Mouse (Mus musculus): Measurements from ENCODE around the gene Dynll1. TPM values are rescaled to one million over a fixed set of nuclear protein-coding genes. Genes with fewer than 3 reads are reported as not detected.

Gene Dynll1
- polyA plus RNA-seq, 1 experiment from 2014 or later = 1,720 TPM

DNA sequence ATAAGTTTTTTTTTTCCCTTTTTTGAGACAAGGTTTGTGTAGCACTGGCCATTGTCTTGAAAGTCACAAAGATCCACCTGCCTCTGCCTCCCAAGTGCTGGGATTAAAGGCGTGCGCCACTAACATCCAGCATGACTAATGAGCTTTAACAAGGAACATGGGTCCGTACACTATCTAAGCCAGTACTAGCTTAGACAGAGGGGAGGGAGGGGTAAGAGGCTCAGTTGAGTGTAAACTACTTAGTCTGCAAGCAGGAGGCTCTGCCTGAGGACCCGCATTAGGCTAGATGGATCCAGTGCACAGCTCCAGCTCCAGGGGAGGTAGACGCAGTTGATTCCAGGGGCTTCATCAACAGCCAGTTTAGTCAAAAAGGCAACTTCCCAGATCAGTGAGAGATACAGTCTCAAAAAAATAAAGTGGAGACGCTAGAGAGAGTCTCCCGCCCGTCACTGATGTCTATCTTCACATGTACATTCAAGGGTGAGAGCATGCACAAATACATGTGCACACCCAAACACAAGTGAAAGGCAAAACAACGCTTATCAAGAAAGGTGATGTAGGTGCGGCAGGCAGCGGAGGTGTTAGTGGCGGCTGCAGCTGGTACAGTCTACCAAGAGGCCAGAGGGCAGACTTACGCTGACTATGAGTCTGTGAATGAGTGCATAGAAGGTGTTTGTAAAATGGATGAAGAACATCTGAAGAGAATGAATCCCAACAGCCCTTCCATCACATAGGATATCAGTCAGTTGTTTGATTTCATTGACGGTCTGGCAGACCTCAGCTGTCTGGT is 38.1 kb downstream of the Dynll1 start:
- 90% methylated on average over 14 of the region's 14 CpGs for WGBS
- Histone ChIP-seq H3K9me3 (ENCODE audit: control insufficient read depth, low read length) (no peaks in the 10 kb centered on the region), H3K4me1 (ENCODE audit: control insufficient read depth, insufficient read depth, low read length) (no peaks in the 10 kb centered on the region), H3K4me2 (replicated peaks; ENCODE audit: low read depth, low read length) (no peak overlapping the region), H3K36me3 (ENCODE audit: control insufficient read depth, insufficient read depth, low read length) (peaks cover 49% of the 10 kb centered on the region), H3K4me3 (ENCODE audit: low read length) (no peak overlapping the region), H3K27me3 (ENCODE audit: control insufficient read depth, insufficient read depth, low read length) (no peaks in the 10 kb centered on the region), H3K9ac (ENCODE audit: low read depth, low read length) (no peak overlapping the region), H3K27ac (ENCODE audit: low read depth, low read length) (no peak overlapping the region)
- no peak for ATAC-seq (ENCODE audit: low FRiP score, low TSS enrichment)

DNA sequence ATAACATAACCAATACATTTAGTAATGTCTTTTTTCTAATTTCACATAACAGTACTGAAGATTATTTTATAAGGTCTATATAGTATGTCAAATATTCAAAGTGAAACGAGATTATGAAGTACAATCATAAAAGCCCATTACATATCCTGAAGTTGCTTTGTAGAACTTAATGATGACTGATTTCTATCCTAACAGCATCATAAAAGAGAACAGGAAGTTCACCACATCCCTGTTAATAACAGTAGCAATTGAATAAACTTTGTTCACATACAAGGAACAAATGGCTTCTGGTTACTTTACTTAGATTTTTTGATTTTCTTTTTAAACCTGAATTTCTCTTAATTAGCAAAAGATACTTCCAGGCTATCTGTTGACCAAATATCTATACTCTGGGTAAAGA is 38.9 kb downstream of the Dynll1 start:
- Histone ChIP-seq H3K27me3 (ENCODE audit: control insufficient read depth, insufficient read depth, low read length) (no peaks in the 10 kb centered on the region), H3K36me3 (ENCODE audit: control insufficient read depth, insufficient read depth, low read length) (peaks cover 57% of the 10 kb centered on the region), H3K4me1 (ENCODE audit: control insufficient read depth, insufficient read depth, low read length) (no peaks in the 10 kb centered on the region), H3K27ac (ENCODE audit: low read depth, low read length) (no peak overlapping the region), H3K9me3 (ENCODE audit: control insufficient read depth, low read length) (no peaks in the 10 kb centered on the region), H3K4me3 (ENCODE audit: low read length) (no peak overlapping the region), H3K4me2 (replicated peaks; ENCODE audit: low read depth, low read length) (no peak overlapping the region), H3K9ac (ENCODE audit: low read depth, low read length) (no peak overlapping the region)
- no peak for ATAC-seq (ENCODE audit: low FRiP score, low TSS enrichment)
- WGBS = 84% methylated on average over 1 of the region's 1 CpGs

DNA sequence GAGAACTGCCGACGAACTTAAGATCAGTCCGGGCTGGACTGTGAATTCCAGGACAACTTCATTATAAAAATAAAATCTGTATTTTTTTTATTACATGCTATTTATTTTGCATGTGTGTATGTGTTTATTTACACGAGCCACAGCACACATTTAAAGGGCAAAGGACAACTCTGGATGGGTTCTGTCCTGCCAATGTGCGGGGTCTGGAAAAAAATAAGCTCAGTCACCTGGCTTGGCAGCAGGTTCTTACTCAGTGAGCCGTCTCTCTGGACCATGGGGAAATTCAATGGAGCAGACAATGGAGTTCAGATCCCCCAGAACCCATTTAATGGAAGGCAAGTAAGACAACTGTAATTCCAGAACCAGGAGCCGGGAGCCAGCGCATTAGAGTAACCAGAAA is 39.7 kb downstream of the Dynll1 start:
- Histone ChIP-seq H3K9me3 (ENCODE audit: control insufficient read depth, low read length) (no peaks in the 10 kb centered on the region), H3K4me3 (ENCODE audit: low read length) (no peak overlapping the region), H3K27ac (ENCODE audit: low read depth, low read length) (no peak overlapping the region), H3K36me3 (ENCODE audit: control insufficient read depth, insufficient read depth, low read length) (peaks cover 58% of the 10 kb centered on the region), H3K9ac (ENCODE audit: low read depth, low read length) (no peak overlapping the region), H3K27me3 (ENCODE audit: control insufficient read depth, insufficient read depth, low read length) (no peaks in the 10 kb centered on the region), H3K4me1 (ENCODE audit: control insufficient read depth, insufficient read depth, low read length) (no peaks in the 10 kb centered on the region), H3K4me2 (replicated peaks; ENCODE audit: low read depth, low read length) (no peak overlapping the region)
- ATAC-seq (ENCODE audit: low FRiP score, low TSS enrichment) = no peak
- 93% methylated on average over 8 of the region's 8 CpGs for WGBS

DNA sequence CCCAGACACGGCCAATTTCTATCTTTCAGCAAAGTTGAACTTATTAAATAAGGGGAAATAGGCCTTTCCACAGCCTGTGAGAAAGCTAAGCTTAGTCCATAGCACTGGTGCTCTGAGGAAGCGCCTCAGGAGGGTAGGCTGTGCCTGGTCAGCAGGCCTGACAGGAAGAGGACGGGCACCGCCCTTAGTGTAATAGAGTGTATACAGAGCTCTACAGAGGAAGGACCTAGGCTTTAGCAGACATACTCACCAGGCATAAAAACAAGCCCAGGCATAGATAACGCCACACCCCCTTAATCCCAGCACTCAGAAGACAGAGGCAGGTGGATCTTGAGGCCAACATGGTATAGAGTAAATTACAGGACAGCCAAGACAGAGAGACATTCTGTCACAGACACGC is 40.4 kb downstream of the Dynll1 start:
- Histone ChIP-seq H3K27me3 (ENCODE audit: control insufficient read depth, insufficient read depth, low read length) (no peaks in the 10 kb centered on the region), H3K9me3 (ENCODE audit: control insufficient read depth, low read length) (no peaks in the 10 kb centered on the region), H3K4me1 (ENCODE audit: control insufficient read depth, insufficient read depth, low read length) (no peaks in the 10 kb centered on the region), H3K9ac (ENCODE audit: low read depth, low read length) (no peak overlapping the region), H3K4me3 (ENCODE audit: low read length) (no peak overlapping the region), H3K36me3 (ENCODE audit: control insufficient read depth, insufficient read depth, low read length) (peaks cover 63% of the 10 kb centered on the region), H3K4me2 (replicated peaks; ENCODE audit: low read depth, low read length) (no peak overlapping the region), H3K27ac (ENCODE audit: low read depth, low read length) (no peak overlapping the region)
- no peak for ATAC-seq (ENCODE audit: low FRiP score, low TSS enrichment)
- WGBS = 85% methylated on average over 6 of the region's 6 CpGs

DNA sequence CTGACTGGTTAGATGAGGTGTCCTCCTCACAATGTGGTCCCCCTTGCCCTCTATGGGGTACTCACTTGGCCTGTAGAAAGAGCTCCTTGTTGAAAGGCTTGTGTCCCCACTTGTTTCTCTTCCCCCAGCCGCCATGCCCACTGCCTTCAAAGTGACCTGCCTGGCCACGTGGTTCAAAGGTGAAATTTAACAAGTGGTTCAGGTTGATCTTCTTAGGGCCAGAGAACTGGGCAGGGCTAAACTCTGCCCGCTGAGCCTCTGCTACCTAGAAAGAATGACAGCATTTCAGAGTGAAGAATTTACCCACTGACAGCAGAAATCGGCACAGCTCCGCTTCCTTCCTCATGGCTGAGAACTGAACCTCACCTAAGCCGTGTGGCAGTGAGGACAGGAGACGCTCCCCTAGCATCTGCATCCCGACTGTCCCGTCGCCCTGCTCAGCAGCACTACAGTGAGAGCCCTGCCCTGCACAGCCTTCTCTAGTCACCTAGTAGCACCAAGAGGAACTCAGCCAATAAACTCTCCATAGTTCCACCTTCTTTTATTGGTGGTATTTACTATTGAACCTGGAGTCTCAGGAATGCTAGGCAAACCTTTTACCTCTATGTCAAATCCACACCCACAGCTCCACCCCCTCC is 43.8 kb downstream of the Dynll1 start:
- H3K9me3 ChIP-seq (ENCODE audit: control insufficient read depth, low read length) = no peaks in the 10 kb centered on the region
- H3K36me3 ChIP-seq (ENCODE audit: control insufficient read depth, insufficient read depth, low read length) = peaks cover 57% of the 10 kb centered on the region
- WGBS = 90% methylated on average over 10 of the region's 10 CpGs
- H3K4me2 ChIP-seq (replicated peaks; ENCODE audit: low read depth, low read length) = no peak overlapping the region
- H3K27ac ChIP-seq (ENCODE audit: low read depth, low read length) = no peak overlapping the region
- ATAC-seq (ENCODE audit: low FRiP score, low TSS enrichment) = no peak
- H3K27me3 ChIP-seq (ENCODE audit: control insufficient read depth, insufficient read depth, low read length) = no peaks in the 10 kb centered on the region
- no peak overlapping the region for H3K9ac ChIP-seq (ENCODE audit: low read depth, low read length)
- H3K4me1 ChIP-seq (ENCODE audit: control insufficient read depth, insufficient read depth, low read length) = no peaks in the 10 kb centered on the region
- H3K4me3 ChIP-seq (ENCODE audit: low read length) = no peak overlapping the region

DNA sequence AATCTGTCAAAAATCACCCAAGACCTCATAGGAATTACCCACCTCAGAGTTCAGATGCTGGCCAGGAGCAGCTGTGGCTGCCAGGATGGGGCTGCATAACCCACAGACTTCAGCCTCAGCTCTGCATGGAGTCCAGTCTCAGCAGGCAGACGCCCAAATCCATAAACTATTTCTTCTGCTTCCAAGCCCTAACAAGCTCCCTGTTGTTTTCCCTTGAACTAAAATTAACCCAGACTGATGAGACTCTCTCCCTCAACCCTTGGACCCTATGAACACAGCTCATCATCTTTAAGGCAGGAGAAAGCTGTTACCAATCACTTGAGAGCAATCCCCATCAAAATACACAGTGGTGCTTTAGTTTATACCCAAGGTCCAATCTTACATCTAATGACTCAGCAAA is 45.3 kb downstream of the Dynll1 start:
- H3K27me3 ChIP-seq (ENCODE audit: control insufficient read depth, insufficient read depth, low read length) = no peaks in the 10 kb centered on the region
- H3K36me3 ChIP-seq (ENCODE audit: control insufficient read depth, insufficient read depth, low read length) = peaks cover 70% of the 10 kb centered on the region
- no peak overlapping the region for H3K9ac ChIP-seq (ENCODE audit: low read depth, low read length)
- no peak overlapping the region for H3K27ac ChIP-seq (ENCODE audit: low read depth, low read length)
- H3K4me3 ChIP-seq (ENCODE audit: low read length) = no peak overlapping the region
- no peak for ATAC-seq (ENCODE audit: low FRiP score, low TSS enrichment)
- WGBS = 94% methylated on average over 1 of the region's 1 CpGs
- no peak overlapping the region for H3K4me2 ChIP-seq (replicated peaks; ENCODE audit: low read depth, low read length)
- H3K9me3 ChIP-seq (ENCODE audit: control insufficient read depth, low read length) = no peaks in the 10 kb centered on the region
- no peaks in the 10 kb centered on the region for H3K4me1 ChIP-seq (ENCODE audit: control insufficient read depth, insufficient read depth, low read length)

Other genes with a start within 250 kb of the Dynll1 start
- gene Gm10401, start 202.7 kb downstream of the Dynll1 start, polyA plus RNA-seq (2014; fragmentation: Nextera tagmentation; extraction: Ambion mirVana) = 54.5 and 60.9 TPM in 2 replicates
- 54.2 and 68.5 TPM in 2 replicates for gene Acads, start 181.7 kb downstream of the Dynll1 start, polyA plus RNA-seq (2014; fragmentation: Nextera tagmentation; extraction: Ambion mirVana)
- 26.3 and 50.3 TPM in 2 replicates for gene Unc119b, start 166.0 kb downstream of the Dynll1 start, polyA plus RNA-seq (2014; fragmentation: Nextera tagmentation; extraction: Ambion mirVana)
- gene Mlec, start 142.8 kb downstream of the Dynll1 start, polyA plus RNA-seq (2014; fragmentation: Nextera tagmentation; extraction: Ambion mirVana) = 57.8 and 75.5 TPM in 2 replicates
- gene Cabp1, start 106.6 kb downstream of the Dynll1 start, polyA plus RNA-seq (2014; fragmentation: Nextera tagmentation; extraction: Ambion mirVana) = 2.0 and 2.4 TPM in 2 replicates
- 116 and 120 TPM in 2 replicates for gene Pop5, start 65.2 kb downstream of the Dynll1 start, polyA plus RNA-seq (2014; fragmentation: Nextera tagmentation; extraction: Ambion mirVana)
- 81.9 TPM in 2 replicates for gene Rnf10, start 28.1 kb downstream of the Dynll1 start, polyA plus RNA-seq (2014; fragmentation: Nextera tagmentation; extraction: Ambion mirVana)
- 39.7 and 58.8 TPM in 2 replicates for gene Coq5, start 21.3 kb downstream of the Dynll1 start, polyA plus RNA-seq (2014; fragmentation: Nextera tagmentation; extraction: Ambion mirVana)
- gene Srsf9, start 26.2 kb upstream of the Dynll1 start, polyA plus RNA-seq (2014; fragmentation: Nextera tagmentation; extraction: Ambion mirVana) = 320 and 334 TPM in 2 replicates
- gene Gatc, start 40.2 kb upstream of the Dynll1 start, polyA plus RNA-seq (2014; fragmentation: Nextera tagmentation; extraction: Ambion mirVana) = 35.8 and 36.9 TPM in 2 replicates
- gene Triap1, start 40.2 kb upstream of the Dynll1 start, polyA plus RNA-seq (2014; fragmentation: Nextera tagmentation; extraction: Ambion mirVana) = 56.2 and 62.2 TPM in 2 replicates
- 911 and 1,119 TPM in 2 replicates for gene Cox6a1, start 48.0 kb upstream of the Dynll1 start, polyA plus RNA-seq (2014; fragmentation: Nextera tagmentation; extraction: Ambion mirVana)
- gene Msi1, start 128.6 kb upstream of the Dynll1 start, polyA plus RNA-seq (2014; fragmentation: Nextera tagmentation; extraction: Ambion mirVana) = 26.2 and 34.0 TPM in 2 replicates
- 0.46 and 0.57 TPM in 2 replicates for gene Pla2g1b, start 165.3 kb upstream of the Dynll1 start, polyA plus RNA-seq (2014; fragmentation: Nextera tagmentation; extraction: Ambion mirVana)
- 16.4 and 20.9 TPM in 2 replicates for gene Sirt4, start 183.7 kb upstream of the Dynll1 start, polyA plus RNA-seq (2014; fragmentation: Nextera tagmentation; extraction: Ambion mirVana)
- gene Pxn, start 205.7 kb upstream of the Dynll1 start, polyA plus RNA-seq (2014; fragmentation: Nextera tagmentation; extraction: Ambion mirVana) = 21.9 and 22.4 TPM in 2 replicates

Data from kidney, embryonic 14.5 days (tissue).